Mouse (Mus musculus) left cerebral cortex, postnatal 36 days (tissue): ENCODE data around the gene Ugcg. TPM values are rescaled to one million over a fixed set of nuclear protein-coding genes. Genes with fewer than 3 reads are reported as not detected.
"Not testable (repeated sequence)": the region's sequence is repeated elsewhere in the genome, so short reads cannot be mapped to it uniquely, and the experiment has no call there.

Experiments used
- DNase-seq, 2 experiments: peaks; one replicate each; pipeline ENCODE4 v3.0.0; 2021 to 2022; ENCODE audit warnings: low spot score in 2 of 2, mixed read lengths in 1 of 2
- intact Hi-C: fragments of 180-260 bp; cut with DNase I; formaldehyde crosslinking; loops from one replicate; pipeline ENCODE4 v1.15.1; 2025
- total RNA-seq, 2 experiments: library from RNA; stranded (reverse); gene quantifications; 2 replicates each; pipeline ENCODE4 v1.2.3; 2021

Gene Ugcg
- total RNA-seq, 2 experiments from 2014 or later: 88.1 to 88.4 TPM

- no peak for DNase-seq
- intact Hi-C loops: loop anchor here (10.0 kb wide), 1 partner anchor 153 kb away; no protein-coding TSS in a partner anchor
These were observed 58.5 kb downstream of the Ugcg start for GRCm38 (mm10) chr4:59247545-59247944.

GRCm38 (mm10) chr4:59248035-59248434, 59.0 kb downstream of the Ugcg start:
- no peak for DNase-seq
- intact Hi-C loops: loop anchor here (10.0 kb wide), 1 partner anchor 153 kb away; no protein-coding TSS in a partner anchor

- intact Hi-C loops: no loop called here
- no peak for DNase-seq
These were observed 63.5 kb downstream of the Ugcg start for GRCm38 (mm10) chr4:59252386-59253054.

GRCm38 (mm10) chr4:59253055-59253434, 64.0 kb downstream of the Ugcg start:
- no peak for DNase-seq
- intact Hi-C loops: no loop called here

- intact Hi-C loops: no loop called here
- no peak for DNase-seq
These were observed 65.3 kb downstream of the Ugcg start for GRCm38 (mm10) chr4:59254397-59254796.

GRCm38 (mm10) chr4:59255988-59256387, 66.9 kb downstream of the Ugcg start:
- no peak for DNase-seq
- intact Hi-C loops: no loop called here

- intact Hi-C loops: no loop called here
- no peak for DNase-seq
These were observed 68.8 kb downstream of the Ugcg start for GRCm38 (mm10) chr4:59257866-59258265.

GRCm38 (mm10) chr4:59258771-59259170, 69.7 kb downstream of the Ugcg start:
- intact Hi-C loops: no loop called here
- DNase-seq: no peak

- DNase-seq: no peak
- intact Hi-C loops: no loop called here
These were observed 70.7 kb downstream of the Ugcg start for GRCm38 (mm10) chr4:59259806-59260205.

- no peak for DNase-seq
- intact Hi-C loops: no loop called here
These were observed 71.9 kb downstream of the Ugcg start for GRCm38 (mm10) chr4:59260871-59261515.

- DNase-seq, intact Hi-C loops: not testable (repeated sequence)
These were observed 72.5 kb downstream of the Ugcg start for GRCm38 (mm10) chr4:59261582-59261981.

GRCm38 (mm10) chr4:59262156-59262555, 73.1 kb downstream of the Ugcg start:
- intact Hi-C loops: no loop called here
- no peak for DNase-seq

GRCm38 (mm10) chr4:59263418-59263817, 74.4 kb downstream of the Ugcg start:
- DNase-seq: no peak
- intact Hi-C loops: no loop called here

GRCm38 (mm10) chr4:59264611-59265095, 75.6 kb downstream of the Ugcg start:
- DNase-seq: no peak
- intact Hi-C loops: no loop called here

GRCm38 (mm10) chr4:59265182-59265581, 76.1 kb downstream of the Ugcg start:
- no peak for DNase-seq
- intact Hi-C loops: no loop called here

- intact Hi-C loops: no loop called here
These were observed 76.6 kb downstream of the Ugcg start for GRCm38 (mm10) chr4:59265631-59266030.

More at GRCm38 (mm10) chr4:59265631-59266030, 76.6 kb downstream of the Ugcg start:
- no peak for DNase-seq

Other genes starting within 250 kb of the Ugcg start
- 10 to 100 TPM; 49.5 to 49.8 TPM for gene Zkscan16, start 245.6 kb upstream of the Ugcg start, total RNA-seq
- 1 to 10 TPM; 1.5 TPM for gene Ptgr1, start 202.1 kb upstream of the Ugcg start, total RNA-seq
- gene Dnajc25, start 194.2 kb upstream of the Ugcg start, total RNA-seq: 1 to 10 TPM; 5.7 to 6.1 TPM
- gene Gm20503, start 186.0 kb upstream of the Ugcg start, total RNA-seq: 1 to 10 TPM; 2.1 to 3.3 TPM
- 10 to 100 TPM; 66.3 to 72.7 TPM for gene Gng10, start 154.2 kb upstream of the Ugcg start, total RNA-seq
- not detected for gene AI481877, start 50.3 kb upstream of the Ugcg start, total RNA-seq
- gene Susd1, start 249.4 kb downstream of the Ugcg start, total RNA-seq: 1 to 10 TPM; 9.1 to 9.3 TPM